Mouse (Mus musculus) E14TG2a.4 (cell line): ENCODE measurements around the gene Glo1.

Experiments
- CTCF ChIP-seq: conservative IDR thresholded peaks from 2 replicates; pipeline ENCODE4 v1.5.1; 2014; ENCODE audit warnings: low read length
- NANOG ChIP-seq: IDR thresholded peaks from 2 replicates; pipeline ENCODE4 v1.6.1; 2014; ENCODE audit warnings: borderline replicate concordance, low read length, mixed read lengths

GRCm38 (mm10) chr17:30536651-30537050, 90.0 kb downstream of the Glo1 start:
- TF ChIP-seq CTCF: no peak
- TF ChIP-seq NANOG: no peak
